ENCODE assay signal across 29 mouse cellular contexts in the genomic region with DNA sequence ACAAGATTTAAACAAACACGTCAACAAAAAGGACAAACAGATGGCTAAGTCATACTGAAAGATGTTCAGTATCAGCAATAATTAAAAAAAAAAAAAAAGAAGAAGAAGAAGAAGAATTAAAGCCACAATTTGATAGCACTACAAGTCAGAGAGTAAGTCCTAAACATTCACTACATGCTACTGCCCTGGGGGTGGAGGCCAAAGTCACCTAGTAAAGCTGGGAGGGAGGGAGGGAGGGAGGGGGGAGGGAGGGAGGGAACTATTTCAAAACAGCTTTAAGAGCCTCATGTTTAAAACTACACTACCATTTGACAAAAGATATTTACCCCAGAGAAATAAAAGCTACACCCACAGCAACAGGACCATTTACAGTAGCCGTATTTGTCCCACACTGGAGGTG. TPM values are rescaled to one million over a fixed set of nuclear protein-coding genes. Genes with fewer than 3 reads are reported as not detected.
DNase-seq lines count a peak whose midpoint lies in the region; ATAC-seq and TF ChIP-seq lines count a peak whose summit lies in the region.
"Had no signal": no experiment of that assay in that cellular context is flagged by ENCODE, and none has a peak within 500 bp of the region (broad histone marks: within the 10 kb centered on the region; RNA-seq: fewer than 3 reads in every experiment).

No protein-coding gene starts in this region.

- H3K27me3 ChIP-seq in heart, postnatal 0 days (ENCODE audit: control insufficient read depth, insufficient read depth, low read length) = no peaks in the 10 kb centered on the region
- H3K27me3 ChIP-seq in heart, embryonic 11.5 days (ENCODE audit: control insufficient read depth, insufficient read depth, low read length) = no peaks in the 10 kb centered on the region
- no peaks in the 10 kb centered on the region for H3K27me3 ChIP-seq in liver, adult 2 months (ENCODE audit: control insufficient read depth, insufficient read depth, low read length)
- no peaks in the 10 kb centered on the region for H3K27me3 ChIP-seq in liver, postnatal 0 days (ENCODE audit: insufficient read depth, low read length)
- H3K27me3 ChIP-seq: heart, embryonic 12.5 days; heart, embryonic 15.5 days; Patski had no signal

- no peak overlapping the region for H3K4me3 ChIP-seq in heart, postnatal 0 days (ENCODE audit: low read depth, low read length)
- no peak overlapping the region for H3K4me3 ChIP-seq in heart, embryonic 11.5 days (ENCODE audit: low read depth, low read length)
- H3K4me3 ChIP-seq in liver, adult 2 months (ENCODE audit: insufficient read depth, low read depth, low read length) = no peak overlapping the region
- H3K4me3 ChIP-seq in liver, postnatal 0 days (ENCODE audit: low read depth, low read length) = no peak overlapping the region
- H3K4me3 ChIP-seq: gastrocnemius, adult 2 months; heart, embryonic 12.5 days; heart, embryonic 15.5 days had no signal

- no peak overlapping the region for H3K4me2 ChIP-seq in heart, postnatal 0 days (ENCODE audit: low read depth, low read length)
- H3K4me2 ChIP-seq in heart, embryonic 11.5 days = no peak overlapping the region
- no peak overlapping the region for H3K4me2 ChIP-seq in liver, postnatal 0 days (ENCODE audit: low read depth, low read length)
- H3K4me2 ChIP-seq: heart, embryonic 12.5 days; heart, embryonic 15.5 days; hindbrain, embryonic 14.5 days had no signal

- ATAC-seq in heart, postnatal 0 days (ENCODE audit: insufficient read depth, low read depth) = no peak
- ATAC-seq in heart, embryonic 11.5 days (replicated peaks; ENCODE audit: insufficient number of reproducible peaks, low FRiP score, low TSS enrichment) = no peak
- ATAC-seq in liver, postnatal 0 days = no peak
- ATAC-seq: forebrain, embryonic 14.5 days; forebrain, postnatal 0 days; hindbrain, postnatal 0 days; Patski had no signal

- no peak for TF ChIP-seq POLR2A in liver, adult 2 months (IDR thresholded peaks at IDR 0.05; ENCODE audit: extremely low read depth, insufficient read depth, low read length)

- H3K79me2 ChIP-seq in liver, adult 2 months (ENCODE audit: control insufficient read depth, insufficient read depth, low read length) = peaks cover 19% of the 10 kb centered on the region; the same call in 1 of the 2 replicates

- H3K9ac ChIP-seq in heart, postnatal 0 days (replicated peaks; ENCODE audit: low read depth, low read length) = no peak overlapping the region
- H3K9ac ChIP-seq in heart, embryonic 11.5 days (ENCODE audit: low read depth, low read length) = no peak overlapping the region
- no peak overlapping the region for H3K9ac ChIP-seq in liver, adult 2 months (ENCODE audit: low read depth, low read length)
- no peak overlapping the region for H3K9ac ChIP-seq in liver, postnatal 0 days (replicated peaks)
- H3K9ac ChIP-seq: forebrain, postnatal 0 days; heart, embryonic 12.5 days; heart, embryonic 15.5 days; hindbrain, embryonic 14.5 days had no signal

- no peak for DNase-seq in heart, postnatal 0 days (ENCODE audit: low spot score)
- peak; percentile 21 for DNase-seq in kidney, postnatal 14 days
- no peak for DNase-seq in kidney, adult 18-20 months
- DNase-seq in liver, adult 2 months (ENCODE audit: extremely low read depth, low read depth, low spot score) = peak; percentile 21
- no peak for DNase-seq in liver, postnatal 0 days
- DNase-seq: adrenal gland, postnatal 10 days; adrenal gland, postnatal 36 days; cerebellum, adult 18-20 months; cerebellum, adult 9-10 months; cerebellum, postnatal 14 days; forebrain, postnatal 0 days; gastrocnemius, adult 2 months; gastrocnemius, postnatal 14 days; heart, adult 11 months; heart, postnatal 14 days; heart, postnatal 4 days had no signal

- peaks cover 21% of the 10 kb centered on the region for H3K36me3 ChIP-seq in heart, postnatal 0 days (replicated peaks; ENCODE audit: control insufficient read depth, insufficient read depth, low read length)
- H3K36me3 ChIP-seq in heart, embryonic 11.5 days (ENCODE audit: control insufficient read depth, insufficient read depth, low read length) = peaks cover 3% of the 10 kb centered on the region; the same call in 1 of the 2 replicates
- peaks cover 8% of the 10 kb centered on the region; the same call in 1 of the 2 replicates for H3K36me3 ChIP-seq in liver, adult 2 months (ENCODE audit: control insufficient read depth, insufficient read depth, low read length)
- peaks cover 60% of the 10 kb centered on the region for H3K36me3 ChIP-seq in liver, postnatal 0 days (replicated peaks; ENCODE audit: insufficient read depth, low read length)

- no peaks in the 10 kb centered on the region for H3K9me3 ChIP-seq in heart, postnatal 0 days (replicated peaks; ENCODE audit: control insufficient read depth, low read length)
- H3K9me3 ChIP-seq in heart, embryonic 11.5 days (replicated peaks; ENCODE audit: control insufficient read depth, low read length) = no peaks in the 10 kb centered on the region
- H3K9me3 ChIP-seq in liver, postnatal 0 days (ENCODE audit: low read length) = no peaks in the 10 kb centered on the region
- H3K9me3 ChIP-seq: G1E; heart, embryonic 12.5 days; heart, embryonic 15.5 days had no signal

- no peak for TF ChIP-seq CTCF in heart, postnatal 0 days (IDR thresholded peaks at IDR 0.05; ENCODE audit: low read depth)
- TF ChIP-seq CTCF in liver, adult 2 months (IDR thresholded peaks at IDR 0.05; ENCODE audit: low read depth, low read length) = no peak
- TF ChIP-seq CTCF in liver, postnatal 0 days (IDR thresholded peaks at IDR 0.05; ENCODE audit: low read depth) = no peak

- no peak for TF ChIP-seq EP300 in heart, postnatal 0 days (IDR thresholded peaks at IDR 0.05; ENCODE audit: low read depth)
- TF ChIP-seq EP300 in liver, postnatal 0 days (IDR thresholded peaks at IDR 0.05; ENCODE audit: low read depth) = no peak

- H3K27ac ChIP-seq in heart, postnatal 0 days (ENCODE audit: low read depth) = peak overlapping the region; percentile 7; the same call in 1 of the 2 replicates
- no peak overlapping the region for H3K27ac ChIP-seq in heart, embryonic 11.5 days (ENCODE audit: low read depth, low read length)
- H3K27ac ChIP-seq in liver, adult 2 months (replicated peaks; ENCODE audit: insufficient read depth, low read depth, low read length) = no peak overlapping the region
- H3K27ac ChIP-seq in liver, postnatal 0 days (ENCODE audit: low read depth) = no peak overlapping the region
- H3K27ac ChIP-seq: gastrocnemius, adult 2 months; heart, embryonic 15.5 days; hindbrain, embryonic 14.5 days; hindbrain, postnatal 0 days had no signal

- 88% methylated on average over 2 of the region's 2 CpGs for WGBS in heart, postnatal 0 days
- WGBS in heart, embryonic 11.5 days (ENCODE audit: insufficient replicate concordance) = 87% methylated on average over 2 of the region's 2 CpGs
- 76% methylated on average over 2 of the region's 2 CpGs for WGBS in liver, adult 2 months
- WGBS in liver, postnatal 0 days (ENCODE audit: insufficient replicate concordance) = 86% methylated on average over 2 of the region's 2 CpGs

- H3K4me1 ChIP-seq in heart, postnatal 0 days (ENCODE audit: control insufficient read depth, insufficient read depth) = peaks cover 4% of the 10 kb centered on the region; the same call in 1 of the 2 replicates
- no peaks in the 10 kb centered on the region for H3K4me1 ChIP-seq in heart, embryonic 11.5 days (ENCODE audit: control insufficient read depth, insufficient read depth, low read length)
- H3K4me1 ChIP-seq in liver, adult 2 months (ENCODE audit: control insufficient read depth, insufficient read depth, low read length) = peaks cover 5% of the 10 kb centered on the region; the same call in 1 of the 2 replicates
- no peaks in the 10 kb centered on the region; the same call in 1 of the 2 replicates for H3K4me1 ChIP-seq in liver, postnatal 0 days (ENCODE audit: insufficient read depth)

RNA-seq across cellular contexts. Expression of gene Cnot6, which starts 16.8 kb away (rescaled TPM):
- total RNA-seq in heart, postnatal 0 days (2014; rRNA removed; ENCODE audit: low replicate concordance) = 21.4 and 36.6 TPM in 2 replicates
- polyA plus RNA-seq in heart, postnatal 0 days (2015; fragmentation: Nextera tagmentation; extraction: Ambion mirVana) = 19.6 and 19.8 TPM in 2 replicates
- polyA plus RNA-seq in heart, embryonic 11.5 days (2014; fragmentation: Nextera tagmentation; extraction: Ambion mirVana) = 35.5 and 38.7 TPM in 2 replicates
- 20.7 and 22.8 TPM in 2 replicates for total RNA-seq in liver, adult 2 months (2014; rRNA removed)
- 6.0 and 6.4 TPM in 2 replicates for polyA plus RNA-seq in liver, adult 2 months (2012; rRNA removed)
- 16.9 and 18.1 TPM in 2 replicates for polyA plus RNA-seq in liver, postnatal 0 days (2015; fragmentation: Nextera tagmentation; extraction: Ambion mirVana)

RNA-seq across cellular contexts. Expression of gene Scgb3a1, which starts 32.3 kb away (rescaled TPM):
- 2.0 and 82.4 TPM in 2 replicates for total RNA-seq in heart, postnatal 0 days (2014; rRNA removed; ENCODE audit: low replicate concordance)
- polyA plus RNA-seq in heart, postnatal 0 days (2015; fragmentation: Nextera tagmentation; extraction: Ambion mirVana) = 2.0 and 301 TPM in 2 replicates
- 0.86 and 1.1 TPM in 2 replicates for polyA plus RNA-seq in heart, embryonic 11.5 days (2014; fragmentation: Nextera tagmentation; extraction: Ambion mirVana)
- total RNA-seq in liver, adult 2 months (2014; rRNA removed) = not detected in 2 replicates
- polyA plus RNA-seq in liver, adult 2 months (2012; rRNA removed) = 0.22 TPM in 1 of 2 replicates, not detected in the other
- 0.25 and 0.33 TPM in 2 replicates for polyA plus RNA-seq in liver, postnatal 0 days (2015; fragmentation: Nextera tagmentation; extraction: Ambion mirVana)
- total RNA-seq: adrenal gland, adult 18-20 months; adrenal gland, postnatal 10 days; adrenal gland, postnatal 36 days; forebrain, postnatal 0 days; G1E; gastrocnemius, adult 2 months; gastrocnemius, postnatal 14 days; heart, postnatal 4 days; hindbrain, postnatal 0 days had no signal
- polyA plus RNA-seq: embryonic facial prominence, embryonic 11.5 days; embryonic facial prominence, embryonic 14.5 days; forebrain, embryonic 11.5 days; forebrain, embryonic 14.5 days; forebrain, postnatal 0 days; G1E; hindbrain, embryonic 11.5 days; hindbrain, embryonic 14.5 days; Patski had no signal

Comparison
In these comparisons a context has a peak if more than half of its experiments do, and no peak if none do; other contexts are left out.
1. DNase-seq: peak in kidney, postnatal 14 days (single experiment) and liver, adult 2 months (single experiment); none in heart, postnatal 0 days (single experiment), kidney, adult 18-20 months (single experiment) and liver, postnatal 0 days (single experiment).